Mouse (Mus musculus) kidney, postnatal 0 days (tissue): ENCODE data around the gene Tnpo1. TPM values are rescaled to one million over a fixed set of nuclear protein-coding genes. Genes with fewer than 3 reads are reported as not detected.

Source experiments
- ATAC-seq: fragments of 200-750 bp; cut with Nextera tagmentation; replicated peaks from 2 replicates; pipeline ENCODE4 v1.8.0; 2017; ENCODE audit warnings: low read depth, moderate number of reproducible peaks, moderate TSS enrichment, moderate library complexity; ENCODE audit not compliant: low FRiP score
- DNase-seq: peaks from one replicate; pipeline ENCODE4 v3.0.0-alpha.2; 2016; ENCODE audit warnings: low spot score
- H3K27ac ChIP-seq: fragments of 300-500 bp; sonication (generic); 2 replicates; pipeline ENCODE4 v1.5.1; 2014; ENCODE audit warnings: mild to moderate bottlenecking
- H3K27me3 ChIP-seq: fragments of 300-500 bp; sonication (generic); 2 replicates; pipeline ENCODE4 v1.6.1; 2014; ENCODE audit warnings: low read length, mixed read lengths; ENCODE audit not compliant: insufficient read depth
- H3K36me3 ChIP-seq: fragments of 300-500 bp; sonication (generic); 2 replicates; pipeline ENCODE4 v1.6.1; 2014; ENCODE audit warnings: low read length, mixed read lengths; ENCODE audit not compliant: insufficient read depth
- H3K4me1 ChIP-seq: fragments of 300-500 bp; sonication (generic); replicated peaks from 2 replicates; pipeline ENCODE4 v1.6.1; 2014; ENCODE audit warnings: antibody characterized with exemption, low read length, mixed read lengths; ENCODE audit not compliant: insufficient read depth
- H3K4me2 ChIP-seq: fragments of 300-500 bp; sonication (generic); 2 replicates; pipeline ENCODE4 v1.6.1; 2014; ENCODE audit warnings: mild to moderate bottlenecking, low read length, moderate library complexity, mixed read lengths
- H3K4me3 ChIP-seq: fragments of 300-500 bp; sonication (generic); replicated peaks from 2 replicates; pipeline ENCODE4 v1.5.1; 2014; ENCODE audit warnings: low read depth, low read length
- H3K9ac ChIP-seq: fragments of 300-500 bp; sonication (generic); 2 replicates; pipeline ENCODE4 v1.6.1; 2014; ENCODE audit warnings: low read depth, low read length
- H3K9me3 ChIP-seq: fragments of 300-500 bp; sonication (generic); replicated peaks from 2 replicates; pipeline ENCODE4 v1.6.1; 2016; ENCODE audit warnings: low read length, inconsistent platforms, mixed read lengths
- CTCF ChIP-seq: IDR thresholded peaks from 2 replicates; pipeline ENCODE4 v1.5.1; 2016; ENCODE audit warnings: antibody characterized with exemption, low read depth, mild to moderate bottlenecking, moderate library complexity
- WGBS: fragments of 180-500 bp; shearing (Covaris S2); extraction: QIAGEN DNeasy Blood & Tissue Kit; methylation state at CpG from one replicate; pipeline ENCODE4 v1.1.7; 2014; 5-methylcytosine and 5-hydroxymethylcytosine counted together
- polyA plus RNA-seq: library from polyadenylated mRNA; unstranded; fragments of >200 nt; fragmentation: Nextera tagmentation; extraction: Ambion mirVana; gene quantifications from 2 replicates; pipeline ENCODE4 v1.2.1, GENCODE M21; 2015

Tnpo1 gene
- polyA plus RNA-seq, 1 experiment from 2014 or later, result 37.8 TPM

DNA sequence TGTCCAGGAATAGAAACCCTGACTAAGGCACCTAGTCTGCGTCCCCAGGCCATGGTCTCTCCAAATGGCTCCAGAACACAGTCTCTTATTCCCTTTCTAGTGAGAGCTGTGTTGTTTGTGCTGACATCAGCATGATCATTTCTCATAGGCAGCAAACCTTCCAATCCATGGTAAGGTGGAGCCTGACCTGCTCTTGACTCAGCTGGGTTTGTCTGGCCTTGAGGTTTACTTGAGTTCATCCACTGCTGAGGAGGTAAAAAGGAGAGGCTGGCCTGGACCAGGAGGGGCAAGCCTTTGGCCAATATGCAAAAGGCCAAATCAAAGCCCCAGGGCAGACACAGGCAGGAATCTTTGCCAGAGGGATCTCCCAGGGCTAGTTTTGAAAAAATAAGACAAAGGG lies 37.4 kb upstream of the Tnpo1 start:
- Histone ChIP-seq H3K9ac (no peak overlapping the region), H3K4me1 (0 out of 2 replicates have a peak, but pooled peaks cover 1% of the 10 kb centered on the region), H3K4me2 (no peak overlapping the region), H3K27ac (no peak overlapping the region), H3K36me3 (no peaks in the 10 kb centered on the region), H3K9me3 (no peaks in the 10 kb centered on the region), H3K27me3 (no peaks in the 10 kb centered on the region), H3K4me3 (no peak overlapping the region)
- TF ChIP-seq CTCF, result no peak
- no peak for DNase-seq
- ATAC-seq, result 0 out of 2 replicates have a peak, but pooled peaks have one; percentile 33
- 95% methylated on average over 1 of the region's 1 CpGs for WGBS

DNA sequence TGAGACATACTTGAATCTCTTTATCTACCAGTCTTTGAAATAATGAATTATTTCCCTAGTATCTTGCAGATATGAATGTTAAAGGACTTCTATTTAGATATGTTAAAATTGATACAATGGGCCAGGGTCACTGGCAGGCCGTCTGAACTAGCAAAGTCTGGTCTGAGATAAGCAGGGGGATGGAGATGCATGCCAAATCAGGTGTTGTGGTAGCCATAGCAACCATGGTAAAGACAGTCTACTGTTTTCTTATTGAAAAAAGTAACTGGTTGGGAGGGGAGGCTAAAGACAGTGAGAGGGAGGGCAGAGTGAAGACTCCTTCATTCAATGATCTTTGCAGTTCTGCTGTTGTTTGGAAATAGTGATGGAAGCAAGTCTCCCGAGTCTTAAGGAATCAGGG lies 32.0 kb upstream of the Tnpo1 start:
- Histone ChIP-seq H3K4me2 (no peak overlapping the region), H3K27ac (no peak overlapping the region), H3K36me3 (no peaks in the 10 kb centered on the region), H3K4me3 (no peak overlapping the region), H3K9ac (no peak overlapping the region), H3K27me3 (no peaks in the 10 kb centered on the region), H3K9me3 (no peaks in the 10 kb centered on the region), H3K4me1 (no peaks in the 10 kb centered on the region)
- DNase-seq (no peak), ATAC-seq (no peak)
- no peak for TF ChIP-seq CTCF
- WGBS, result 67% methylated on average over 2 of the region's 2 CpGs

DNA sequence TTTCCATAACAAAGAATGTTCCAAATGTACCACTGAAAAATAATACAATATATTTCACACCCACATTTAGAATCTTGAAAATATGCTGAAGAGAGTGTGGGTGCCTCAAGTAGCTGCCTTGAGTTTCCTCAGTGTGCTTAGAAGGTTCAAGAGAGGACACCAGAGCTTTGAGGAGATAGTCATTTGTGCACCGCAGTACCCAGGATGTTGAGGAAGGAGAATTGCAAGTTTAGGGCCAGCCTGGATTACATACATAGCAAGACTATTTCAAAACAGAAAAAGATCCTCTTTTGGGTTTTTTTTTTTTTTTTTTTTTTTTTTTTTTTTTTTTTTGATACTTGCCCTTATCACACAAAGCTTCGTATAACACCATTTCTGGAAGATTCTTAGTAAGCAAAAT lies 30.0 kb upstream of the Tnpo1 start:
- no peak for ATAC-seq
- no peak for DNase-seq
- TF ChIP-seq CTCF, result no peak
- H3K4me1 ChIP-seq, result no peaks in the 10 kb centered on the region
- H3K4me2 ChIP-seq, result no peak overlapping the region
- no peak overlapping the region for H3K27ac ChIP-seq
- H3K9me3 ChIP-seq, result no peaks in the 10 kb centered on the region
- no peaks in the 10 kb centered on the region for H3K36me3 ChIP-seq
- H3K27me3 ChIP-seq, result no peaks in the 10 kb centered on the region
- WGBS, result 88% methylated on average over 2 of the region's 2 CpGs
- no peak overlapping the region for H3K9ac ChIP-seq
- no peak overlapping the region for H3K4me3 ChIP-seq

DNA sequence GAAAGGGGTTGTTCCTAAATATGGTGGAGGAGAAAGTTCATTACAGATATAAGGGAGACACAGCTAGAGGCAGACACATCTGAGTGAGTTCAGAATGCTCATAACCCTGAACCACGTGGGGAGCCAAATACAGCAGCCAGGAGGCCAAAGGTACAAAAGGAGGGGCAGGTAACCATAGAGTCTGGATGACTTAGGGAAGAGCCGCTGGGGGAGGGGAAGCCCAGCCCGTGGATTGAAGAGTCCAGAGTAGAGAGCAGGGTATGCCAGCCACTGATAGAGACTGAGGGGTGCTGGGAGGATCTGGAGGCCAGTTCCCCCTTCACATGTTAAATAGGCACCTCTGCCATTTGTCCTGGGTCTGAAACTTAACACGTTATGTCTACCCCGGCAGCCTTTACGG lies 29.5 kb upstream of the Tnpo1 start:
- whole genome bisulfite sequencing, result 57% methylated on average over 6 of the region's 6 CpGs
- no peak overlapping the region for H3K27ac ChIP-seq
- H3K4me1 ChIP-seq, result no peaks in the 10 kb centered on the region
- no peak overlapping the region for H3K4me3 ChIP-seq
- no peaks in the 10 kb centered on the region for H3K27me3 ChIP-seq
- no peaks in the 10 kb centered on the region for H3K36me3 ChIP-seq
- no peaks in the 10 kb centered on the region for H3K9me3 ChIP-seq
- DNase-seq (no peak), ATAC-seq (peak; percentile 85)
- H3K9ac ChIP-seq, result no peak overlapping the region
- TF ChIP-seq CTCF, result no peak
- no peak overlapping the region for H3K4me2 ChIP-seq

DNA sequence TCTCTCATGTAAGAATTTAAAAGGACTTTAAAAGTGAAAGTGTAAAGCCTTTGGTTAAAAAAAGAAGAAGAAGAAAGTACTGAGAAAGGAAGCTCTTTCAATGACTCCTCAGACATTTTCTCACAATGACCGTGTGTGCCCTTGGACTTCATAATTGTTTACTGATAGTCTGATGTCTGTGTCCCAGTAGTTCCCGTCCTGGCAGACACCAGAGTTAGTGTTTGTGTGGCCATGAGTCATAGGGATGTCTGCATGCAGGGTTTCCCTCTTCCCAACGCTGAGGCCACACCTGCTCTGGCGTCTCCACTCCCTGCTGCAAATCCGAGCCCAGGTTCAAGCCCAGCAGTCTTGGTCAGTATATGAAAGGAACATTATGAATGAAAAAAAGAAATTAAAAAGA lies 29.0 kb upstream of the Tnpo1 start:
- Histone ChIP-seq H3K27ac (no peak overlapping the region), H3K4me2 (no peak overlapping the region), H3K9me3 (no peaks in the 10 kb centered on the region), H3K36me3 (no peaks in the 10 kb centered on the region), H3K27me3 (no peaks in the 10 kb centered on the region), H3K4me1 (no peaks in the 10 kb centered on the region), H3K4me3 (no peak overlapping the region), H3K9ac (no peak overlapping the region)
- ATAC-seq (peak; percentile 46), DNase-seq (no peak)
- TF ChIP-seq CTCF, result no peak
- 46% methylated on average over 5 of the region's 5 CpGs for WGBS

DNA sequence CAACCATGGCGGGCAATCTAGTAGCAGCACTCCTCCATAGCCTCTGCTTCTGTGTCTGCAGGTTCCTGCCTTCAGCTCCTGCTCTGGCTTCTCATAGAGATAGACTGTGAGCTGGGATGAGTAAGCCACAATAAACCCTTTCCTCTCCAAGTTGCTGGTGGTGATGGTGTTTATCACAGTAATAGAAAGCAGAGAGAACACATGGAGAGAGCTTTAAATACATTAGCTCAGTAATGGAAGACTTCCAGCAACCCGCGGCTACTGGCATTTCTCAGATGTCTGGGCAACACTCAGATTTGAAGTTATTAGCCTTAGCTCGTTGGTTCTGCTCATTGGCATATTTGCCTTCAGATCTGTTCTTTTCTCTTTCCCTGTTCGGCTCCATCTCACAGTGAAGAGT lies 27.6 kb upstream of the Tnpo1 start:
- Histone ChIP-seq H3K4me1 (no peaks in the 10 kb centered on the region), H3K9ac (no peak overlapping the region), H3K27me3 (no peaks in the 10 kb centered on the region), H3K36me3 (no peaks in the 10 kb centered on the region), H3K4me2 (no peak overlapping the region), H3K4me3 (no peak overlapping the region), H3K9me3 (no peaks in the 10 kb centered on the region), H3K27ac (no peak overlapping the region)
- DNase-seq (no peak), ATAC-seq (no peak)
- 64% methylated on average over 5 of the region's 5 CpGs for WGBS
- TF ChIP-seq CTCF, result no peak

DNA sequence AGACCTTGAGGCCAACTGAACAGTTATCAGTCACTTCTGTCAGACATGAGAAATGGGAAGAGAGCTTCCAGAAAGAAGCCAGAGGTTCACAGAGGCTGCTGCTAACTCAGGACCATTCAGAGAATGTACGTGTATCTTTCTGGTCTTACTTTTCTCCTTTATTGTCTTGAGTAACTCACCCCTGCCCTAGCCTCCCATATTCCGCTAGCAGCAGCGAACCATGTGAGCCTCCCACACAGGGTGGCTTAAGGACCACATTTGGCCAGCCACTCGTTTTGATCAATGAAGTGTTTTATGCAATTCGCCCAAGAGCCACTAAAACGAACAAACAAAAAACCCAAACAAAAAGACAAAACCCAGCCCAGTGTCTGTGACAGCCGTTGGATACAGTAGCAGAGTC lies 25.8 kb upstream of the Tnpo1 start:
- Histone ChIP-seq H3K36me3 (no peaks in the 10 kb centered on the region), H3K9ac (no peak overlapping the region), H3K4me1 (no peaks in the 10 kb centered on the region), H3K4me3 (no peak overlapping the region), H3K4me2 (no peak overlapping the region), H3K9me3 (no peaks in the 10 kb centered on the region), H3K27ac (no peak overlapping the region), H3K27me3 (no peaks in the 10 kb centered on the region)
- no peak for TF ChIP-seq CTCF
- DNase-seq, result peak; percentile 38
- no peak for ATAC-seq
- WGBS, result 33% methylated on average over 7 of the region's 7 CpGs
